11 mouse cellular contexts compared by ENCODE assay signal in genomic region chr12:69424971-69425370, GRCm38 (mm10). TPM values are rescaled to one million over a fixed set of nuclear protein-coding genes. Genes with fewer than 3 reads are reported as not detected.
DNase-seq lines count a peak whose midpoint lies in the region; ATAC-seq lines count a peak whose summit lies in the region.
"Had no signal": no experiment of that assay in that cellular context is flagged by ENCODE, and none has a peak within 500 bp of the region (broad histone marks: within the 10 kb centered on the region; RNA-seq: fewer than 3 reads in every experiment).

No protein-coding gene starts in this region.

- 66% methylated on average over 14 of the region's 14 CpGs for WGBS in liver, embryonic 11.5 days
- 54% methylated on average over 14 of the region's 14 CpGs for WGBS in embryonic facial prominence, embryonic 11.5 days
- WGBS in kidney, embryonic 16.5 days = 63% methylated on average over 14 of the region's 14 CpGs

- H3K4me1 ChIP-seq in liver, embryonic 11.5 days (replicated peaks; ENCODE audit: control insufficient read depth, insufficient read depth, low read length) = peaks cover 6% of the 10 kb centered on the region; the same call in 1 of the 2 replicates
- no peaks in the 10 kb centered on the region for H3K4me1 ChIP-seq in embryonic facial prominence, embryonic 11.5 days (ENCODE audit: control insufficient read depth, insufficient read depth, low read length)
- H3K4me1 ChIP-seq in kidney, embryonic 16.5 days (ENCODE audit: insufficient read depth, low read length) = peaks cover 22% of the 10 kb centered on the region

- DNase-seq in liver, embryonic 11.5 days (ENCODE audit: low spot score) = no peak
- DNase-seq in liver = no peak
- peak; percentile 64 for DNase-seq in embryonic facial prominence, embryonic 11.5 days (ENCODE audit: low spot score)
- peak; percentile 44 for DNase-seq in retina, embryonic 14.5 days (ENCODE audit: low spot score)
- no peak for DNase-seq in layer of hippocampus, postnatal 25 days (ENCODE audit: extremely low spot score in 1 of 2, low spot score in 1 of 2)
- DNase-seq in T-cell, adult 2 months (ENCODE audit: low spot score) = no peak

- no peaks in the 10 kb centered on the region for H3K27me3 ChIP-seq in liver, embryonic 11.5 days (replicated peaks; ENCODE audit: control insufficient read depth, insufficient read depth, low read length)
- no peaks in the 10 kb centered on the region for H3K27me3 ChIP-seq in embryonic facial prominence, embryonic 11.5 days (ENCODE audit: control insufficient read depth, insufficient read depth, low read length)
- H3K27me3 ChIP-seq in kidney, embryonic 16.5 days (ENCODE audit: insufficient read depth, low read length) = no peaks in the 10 kb centered on the region
- H3K27me3 ChIP-seq: Patski had no signal

- no peak for ATAC-seq in liver, embryonic 11.5 days (replicated peaks; ENCODE audit: low FRiP score)
- ATAC-seq in embryonic facial prominence, embryonic 11.5 days (replicated peaks; ENCODE audit: insufficient number of reproducible peaks, low FRiP score, low TSS enrichment, low read depth) = peak; percentile 56; the same call in 1 of the 2 replicates
- ATAC-seq in kidney, embryonic 16.5 days (ENCODE audit: low FRiP score, low TSS enrichment) = peak; percentile 43; the same call in 1 of the 2 replicates
- no peak for ATAC-seq in megakaryocyte-erythroid progenitor cell, adult 5-6 weeks (replicated peaks; ENCODE audit: low FRiP score, low TSS enrichment, poor library complexity, severe bottlenecking)
- ATAC-seq: forebrain, embryonic 16.5 days; Patski had no signal

- H3K36me3 ChIP-seq in liver, embryonic 11.5 days (ENCODE audit: control insufficient read depth, insufficient read depth, low read length) = no peaks in the 10 kb centered on the region
- no peaks in the 10 kb centered on the region for H3K36me3 ChIP-seq in embryonic facial prominence, embryonic 11.5 days (replicated peaks; ENCODE audit: control insufficient read depth, insufficient read depth, low read depth, low read length)
- no peaks in the 10 kb centered on the region for H3K36me3 ChIP-seq in kidney, embryonic 16.5 days (ENCODE audit: insufficient read depth, low read length)

- no peak overlapping the region for H3K4me2 ChIP-seq in liver, embryonic 11.5 days
- H3K4me2 ChIP-seq in embryonic facial prominence, embryonic 11.5 days (ENCODE audit: low read depth, low read length) = no peak overlapping the region
- no peak overlapping the region for H3K4me2 ChIP-seq in kidney, embryonic 16.5 days (replicated peaks; ENCODE audit: low read depth, low read length)

- no peaks in the 10 kb centered on the region for H3K9me3 ChIP-seq in liver, embryonic 11.5 days (ENCODE audit: control insufficient read depth, low read length)
- H3K9me3 ChIP-seq in embryonic facial prominence, embryonic 11.5 days (replicated peaks; ENCODE audit: control insufficient read depth, low read length) = no peaks in the 10 kb centered on the region
- peaks cover 4% of the 10 kb centered on the region; the same call in 1 of the 2 replicates for H3K9me3 ChIP-seq in kidney, embryonic 16.5 days (ENCODE audit: low read length)

- peak overlapping the region; percentile 40; the same call in 1 of the 2 replicates for H3K27ac ChIP-seq in liver, embryonic 11.5 days (ENCODE audit: low read depth, low read length)
- no peak overlapping the region for H3K27ac ChIP-seq in embryonic facial prominence, embryonic 11.5 days (replicated peaks; ENCODE audit: low read depth, low read length)
- peak overlapping the region; percentile 47 for H3K27ac ChIP-seq in kidney, embryonic 16.5 days (ENCODE audit: low read length)

- no peak overlapping the region for H3K9ac ChIP-seq in liver, embryonic 11.5 days (ENCODE audit: low read depth, low read length)
- H3K9ac ChIP-seq in embryonic facial prominence, embryonic 11.5 days (replicated peaks; ENCODE audit: low read length) = peak overlapping the region; percentile 34; the same call in 1 of the 2 replicates
- H3K9ac ChIP-seq in kidney, embryonic 16.5 days (replicated peaks; ENCODE audit: low read length) = no peak overlapping the region

- H3K4me3 ChIP-seq in liver, embryonic 11.5 days (ENCODE audit: low read depth, low read length) = no peak overlapping the region
- no peak overlapping the region for H3K4me3 ChIP-seq in embryonic facial prominence, embryonic 11.5 days (ENCODE audit: low read depth, low read length)
- no peak overlapping the region for H3K4me3 ChIP-seq in kidney, embryonic 16.5 days (ENCODE audit: low read length)
- H3K4me3 ChIP-seq: myocyte had no signal

RNA-seq across cellular contexts. Expression of gene Gm9887, which starts 52.7 kb away (rescaled TPM):
- 1.3 and 1.7 TPM in 2 replicates for polyA plus RNA-seq in liver, embryonic 11.5 days (2014; fragmentation: Nextera tagmentation; extraction: Ambion mirVana)
- polyA plus RNA-seq in embryonic facial prominence, embryonic 11.5 days (2014; fragmentation: Nextera tagmentation; extraction: Ambion mirVana) = 1.0 and 1.9 TPM in 2 replicates
- 1.1 and 1.7 TPM in 2 replicates for polyA plus RNA-seq in kidney, embryonic 16.5 days (2015; fragmentation: Nextera tagmentation; extraction: Ambion mirVana)
- not detected in 2 replicates for total RNA-seq in megakaryocyte-erythroid progenitor cell, adult 5-6 weeks (2014; fragmentation: Nextera tagmentation)
- total RNA-seq in megakaryocyte-erythroid progenitor cell, adult 5-6 weeks (2017) = not detected in 2 replicates
- 1 to 10 TPM; 1.1 to 1.3 TPM for total RNA-seq in layer of hippocampus, postnatal 25 days (2021)

RNA-seq across cellular contexts. Expression of gene Arf6, which starts 53.0 kb away (rescaled TPM):
- polyA plus RNA-seq in liver, embryonic 11.5 days (2014; fragmentation: Nextera tagmentation; extraction: Ambion mirVana) = 65.1 and 68.1 TPM in 2 replicates
- 53.7 and 56.4 TPM in 2 replicates for polyA plus RNA-seq in embryonic facial prominence, embryonic 11.5 days (2014; fragmentation: Nextera tagmentation; extraction: Ambion mirVana)
- polyA plus RNA-seq in kidney, embryonic 16.5 days (2015; fragmentation: Nextera tagmentation; extraction: Ambion mirVana) = 34.6 and 34.9 TPM in 2 replicates
- total RNA-seq in megakaryocyte-erythroid progenitor cell, adult 5-6 weeks (2014; fragmentation: Nextera tagmentation) = 76.7 and 105 TPM in 2 replicates
- 98.8 and 150 TPM in 2 replicates for total RNA-seq in megakaryocyte-erythroid progenitor cell, adult 5-6 weeks (2017)
- total RNA-seq in layer of hippocampus, postnatal 25 days (2021) = 10 to 100 TPM; 49.1 to 50.3 TPM

Comparison
In these comparisons a context has a peak if more than half of its experiments do, and no peak if none do; other contexts are left out.
1. ATAC-seq: peak in embryonic facial prominence, embryonic 11.5 days (single experiment) and kidney, embryonic 16.5 days (single experiment); none in liver, embryonic 11.5 days (single experiment) and megakaryocyte-erythroid progenitor cell, adult 5-6 weeks (single experiment).
2. DNase-seq: peak in embryonic facial prominence, embryonic 11.5 days (single experiment) and retina, embryonic 14.5 days (single experiment); none in liver, embryonic 11.5 days (single experiment), liver (single experiment), layer of hippocampus, postnatal 25 days (0 of 2) and T-cell, adult 2 months (single experiment).